Mouse (Mus musculus): ENCODE measurements around the gene Zdhhc17. TPM values are rescaled to one million over a fixed set of nuclear protein-coding genes. Genes with fewer than 3 reads are reported as not detected.

Zdhhc17 gene
- polyA plus RNA-seq, 1 experiment from 2014 or later, result 27.0 TPM

DNA sequence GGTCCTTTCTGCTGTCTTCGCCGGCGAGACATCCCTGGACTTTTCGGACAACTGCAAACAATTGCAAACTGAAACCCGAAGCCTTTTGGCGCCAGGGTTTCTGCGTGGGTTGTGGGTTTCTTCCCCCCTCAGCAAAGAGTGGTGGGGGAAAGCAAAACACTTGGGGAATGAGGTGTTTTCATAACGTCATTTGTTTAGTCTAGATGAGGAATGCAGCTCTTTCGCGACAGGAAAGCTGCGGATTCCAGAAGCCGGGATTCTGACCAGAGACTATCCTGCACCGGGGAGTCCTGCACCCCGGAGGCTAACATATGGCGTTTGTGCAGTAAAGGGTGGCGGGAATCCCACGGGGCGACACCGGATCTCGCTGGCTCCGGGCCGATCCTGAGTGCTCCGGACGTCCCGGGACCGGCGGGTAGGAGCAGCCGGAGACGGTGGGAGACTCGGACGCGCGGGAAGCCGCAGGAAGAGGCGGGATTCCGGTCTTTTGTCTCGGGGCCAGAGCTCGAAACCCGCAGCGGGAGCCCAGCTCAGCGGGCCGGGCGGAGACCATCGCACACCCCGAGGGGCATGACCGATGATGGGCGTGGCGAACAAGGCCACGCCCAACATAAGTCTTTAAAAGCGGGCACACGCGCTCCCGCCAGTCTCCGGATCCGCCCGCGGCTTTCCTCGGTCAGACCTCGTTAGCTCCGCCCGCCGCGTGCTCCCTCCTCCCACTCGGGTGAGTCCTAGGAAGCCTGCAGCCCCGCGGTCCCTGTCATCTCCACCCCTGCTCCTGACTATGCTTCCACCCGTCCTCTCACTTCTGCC is 90.2 kb downstream of the Zdhhc17 start, which contains the start of gene Csrp2:
Gene Csrp2, plus strand, starts transcription at position 259 of the 813 bp plus-strand sequence.
- Histone ChIP-seq H3K9me3 (ENCODE audit: low read depth, low read length) (no peaks in the 10 kb centered on the region), H3K27ac (ENCODE audit: low read depth) (peak within 1 kb of the TSS; percentile 97), H3K4me2 (peak within 1 kb of the TSS; percentile 88), H3K27me3 (ENCODE audit: insufficient read depth, low read length) (no peaks in the 10 kb centered on the region), H3K4me1 (ENCODE audit: insufficient read depth) (0 out of 2 replicates have a peak, but pooled peaks cover 9% of the 10 kb centered on the region), H3K9ac (peak within 1 kb of the TSS; percentile 73), H3K4me3 (ENCODE audit: low read depth, low read length) (peak within 1 kb of the TSS; percentile 67), H3K36me3 (ENCODE audit: insufficient read depth) (no peaks in the 10 kb centered on the region)
- peak; percentile 99 for DNase-seq
- peak; percentile 95 for ATAC-seq (ENCODE audit: insufficient read depth)
- WGBS, result under 1% methylated on average over 67 of the region's 67 CpGs
- TF ChIP-seq CTCF (IDR thresholded peaks at IDR 0.05; ENCODE audit: low read depth), result no peak

DNA sequence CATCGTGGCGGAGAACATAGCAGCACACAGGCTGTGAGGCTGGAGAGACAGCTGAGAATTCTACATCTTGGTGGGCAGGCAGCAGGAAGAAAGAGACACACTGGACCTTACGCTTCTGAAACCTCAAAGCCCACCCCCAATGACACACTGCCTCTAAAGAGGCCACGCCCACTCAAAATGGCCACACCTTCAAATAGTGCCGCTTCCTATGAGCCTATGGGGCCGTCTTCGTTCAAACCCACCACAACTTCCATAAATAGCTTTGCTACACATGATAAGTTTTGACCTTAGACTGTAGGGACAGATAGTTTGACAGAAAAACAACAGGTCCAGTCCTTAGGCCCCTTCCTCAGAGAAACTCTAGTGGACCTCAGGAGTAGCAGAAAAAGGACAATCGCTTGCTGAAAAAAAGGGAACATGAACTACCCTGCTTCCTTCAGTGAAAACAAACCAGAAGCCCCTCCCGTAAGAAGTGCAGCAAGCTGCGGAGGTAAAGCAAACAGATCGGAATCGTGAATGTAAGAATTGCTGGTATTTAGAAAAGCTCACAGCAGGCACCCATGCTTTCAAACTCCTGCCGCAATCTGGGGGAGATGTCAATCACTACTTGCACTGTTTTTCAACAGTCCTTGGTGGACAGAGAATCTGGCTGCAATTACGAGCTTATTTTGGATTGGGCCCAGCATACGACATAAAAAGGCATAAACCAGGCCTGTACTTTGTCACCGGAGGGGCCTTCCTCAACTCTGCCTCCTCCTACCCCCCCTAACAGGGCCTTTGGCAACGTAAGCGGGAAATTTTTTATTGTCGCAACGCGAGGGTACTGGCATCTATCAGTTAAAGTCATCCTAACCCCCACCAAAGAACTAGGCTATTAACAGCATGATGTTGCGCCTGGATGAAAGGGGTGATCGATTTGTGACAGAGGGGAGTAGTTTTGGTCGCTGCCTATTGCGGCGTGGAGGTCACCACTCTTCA is 91.2 kb downstream of the Zdhhc17 start:
- DNase-seq (peak; percentile 71), ATAC-seq (ENCODE audit: insufficient read depth) (no peak)
- Histone ChIP-seq H3K27me3 (ENCODE audit: insufficient read depth, low read length) (no peaks in the 10 kb centered on the region), H3K4me2 (peak overlapping the region; percentile 88), H3K4me3 (ENCODE audit: low read depth, low read length) (peak overlapping the region; percentile 67), H3K9ac (peak overlapping the region; percentile 73; the same call in 1 of the 2 replicates), H3K36me3 (ENCODE audit: insufficient read depth) (no peaks in the 10 kb centered on the region), H3K9me3 (ENCODE audit: low read depth, low read length) (no peaks in the 10 kb centered on the region), H3K27ac (ENCODE audit: low read depth) (peak overlapping the region; percentile 97), H3K4me1 (ENCODE audit: insufficient read depth) (0 out of 2 replicates have a peak, but pooled peaks cover 9% of the 10 kb centered on the region)
- no peak for TF ChIP-seq CTCF (IDR thresholded peaks at IDR 0.05; ENCODE audit: low read depth)
- WGBS, result 17% methylated on average over 26 of the region's 26 CpGs

DNA sequence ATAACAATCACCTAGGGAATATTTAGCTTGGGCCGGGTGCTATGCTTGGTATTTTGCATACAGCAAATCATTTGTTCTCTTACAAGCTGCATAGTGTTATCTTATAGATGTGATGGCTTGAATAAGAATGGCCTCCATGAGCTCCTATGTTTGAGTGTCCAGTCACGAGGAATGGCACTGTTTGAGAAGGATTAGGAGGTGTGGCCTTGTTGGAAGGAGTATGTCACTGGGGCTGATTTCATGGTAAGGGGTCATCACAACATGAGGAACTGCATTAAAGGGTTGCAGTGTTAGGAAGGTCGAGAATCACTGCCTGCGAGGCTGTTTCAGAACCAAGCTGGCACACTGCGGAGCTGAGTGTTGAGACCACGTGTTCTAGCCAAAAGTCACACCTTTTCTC is 92.4 kb downstream of the Zdhhc17 start:
- Histone ChIP-seq H3K27ac (ENCODE audit: low read depth) (no peak overlapping the region), H3K4me2 (no peak overlapping the region), H3K27me3 (ENCODE audit: insufficient read depth, low read length) (no peaks in the 10 kb centered on the region), H3K4me1 (ENCODE audit: insufficient read depth) (0 out of 2 replicates have a peak, but pooled peaks cover 6% of the 10 kb centered on the region), H3K36me3 (ENCODE audit: insufficient read depth) (no peaks in the 10 kb centered on the region), H3K4me3 (ENCODE audit: low read depth, low read length) (no peak overlapping the region), H3K9me3 (ENCODE audit: low read depth, low read length) (no peaks in the 10 kb centered on the region), H3K9ac (no peak overlapping the region)
- TF ChIP-seq CTCF (IDR thresholded peaks at IDR 0.05; ENCODE audit: low read depth), result no peak
- 97% methylated on average over 6 of the region's 6 CpGs for WGBS
- ATAC-seq (ENCODE audit: insufficient read depth) (no peak), DNase-seq (no peak)

DNA sequence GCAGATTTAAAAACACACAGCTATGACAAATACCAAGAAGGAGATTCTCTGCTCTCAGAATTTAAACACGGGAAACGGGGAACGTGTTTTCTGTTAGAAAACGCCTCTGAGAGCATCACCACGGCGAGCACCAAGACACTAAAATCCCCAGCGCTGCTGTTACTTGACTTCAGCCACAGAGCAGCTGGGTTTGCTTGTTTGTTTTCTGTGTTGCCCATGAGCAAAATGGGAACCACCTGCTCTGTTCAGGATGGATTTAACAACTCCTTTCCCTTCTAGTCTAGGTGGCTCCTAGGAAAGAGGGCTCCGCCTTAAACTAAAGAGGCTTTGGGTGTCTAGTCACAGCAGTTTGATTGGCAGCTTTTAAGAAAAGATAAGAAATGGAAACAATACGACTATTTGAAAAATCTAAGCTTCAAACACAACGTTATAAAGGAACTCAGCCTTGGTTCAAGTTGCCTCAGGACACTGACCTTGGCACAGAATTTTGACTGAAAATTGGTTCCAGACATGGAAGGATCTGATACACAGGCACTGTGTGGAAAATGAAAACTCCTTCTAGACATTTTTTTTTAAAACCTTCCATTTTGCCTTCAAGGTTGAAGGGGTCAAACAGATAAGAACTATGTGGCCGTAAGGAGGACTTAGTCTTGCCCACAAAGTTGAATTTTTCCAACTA is 93.1 kb downstream of the Zdhhc17 start:
- no peak for ATAC-seq (ENCODE audit: insufficient read depth)
- no peak for DNase-seq

GRCm38 (mm10) chr10:110903862-110904261 is 106.1 kb downstream of the Zdhhc17 start:
- no peak for ATAC-seq (ENCODE audit: insufficient read depth)
- TF ChIP-seq CTCF (IDR thresholded peaks at IDR 0.05; ENCODE audit: low read depth), result no peak
- Histone ChIP-seq H3K4me1 (ENCODE audit: insufficient read depth) (peaks cover 7% of the 10 kb centered on the region), H3K27ac (ENCODE audit: low read depth) (no peak overlapping the region), H3K9me3 (ENCODE audit: low read depth, low read length) (no peaks in the 10 kb centered on the region), H3K9ac (no peak overlapping the region), H3K36me3 (ENCODE audit: insufficient read depth) (no peaks in the 10 kb centered on the region), H3K27me3 (ENCODE audit: insufficient read depth, low read length) (no peaks in the 10 kb centered on the region), H3K4me3 (ENCODE audit: low read depth, low read length) (no peak overlapping the region), H3K4me2 (no peak overlapping the region)
- no peak for DNase-seq
- 95% methylated on average over 3 of the region's 3 CpGs for WGBS

More for the DNA sequence above, 93.1 kb downstream of the Zdhhc17 start:
- H3K9me3 ChIP-seq (ENCODE audit: low read depth, low read length), result no peaks in the 10 kb centered on the region
- H3K36me3 ChIP-seq (ENCODE audit: insufficient read depth), result no peaks in the 10 kb centered on the region
- H3K27me3 ChIP-seq (ENCODE audit: insufficient read depth, low read length), result no peaks in the 10 kb centered on the region
- no peak for TF ChIP-seq CTCF (IDR thresholded peaks at IDR 0.05; ENCODE audit: low read depth)
- H3K27ac ChIP-seq (ENCODE audit: low read depth), result no peak overlapping the region
- 51% methylated on average over 11 of the region's 11 CpGs for WGBS
- H3K4me2 ChIP-seq, result no peak overlapping the region
- H3K4me3 ChIP-seq (ENCODE audit: low read depth, low read length), result no peak overlapping the region
- H3K9ac ChIP-seq, result no peak overlapping the region
- 0 out of 2 replicates have a peak, but pooled peaks cover 3% of the 10 kb centered on the region for H3K4me1 ChIP-seq (ENCODE audit: insufficient read depth)

DNA sequence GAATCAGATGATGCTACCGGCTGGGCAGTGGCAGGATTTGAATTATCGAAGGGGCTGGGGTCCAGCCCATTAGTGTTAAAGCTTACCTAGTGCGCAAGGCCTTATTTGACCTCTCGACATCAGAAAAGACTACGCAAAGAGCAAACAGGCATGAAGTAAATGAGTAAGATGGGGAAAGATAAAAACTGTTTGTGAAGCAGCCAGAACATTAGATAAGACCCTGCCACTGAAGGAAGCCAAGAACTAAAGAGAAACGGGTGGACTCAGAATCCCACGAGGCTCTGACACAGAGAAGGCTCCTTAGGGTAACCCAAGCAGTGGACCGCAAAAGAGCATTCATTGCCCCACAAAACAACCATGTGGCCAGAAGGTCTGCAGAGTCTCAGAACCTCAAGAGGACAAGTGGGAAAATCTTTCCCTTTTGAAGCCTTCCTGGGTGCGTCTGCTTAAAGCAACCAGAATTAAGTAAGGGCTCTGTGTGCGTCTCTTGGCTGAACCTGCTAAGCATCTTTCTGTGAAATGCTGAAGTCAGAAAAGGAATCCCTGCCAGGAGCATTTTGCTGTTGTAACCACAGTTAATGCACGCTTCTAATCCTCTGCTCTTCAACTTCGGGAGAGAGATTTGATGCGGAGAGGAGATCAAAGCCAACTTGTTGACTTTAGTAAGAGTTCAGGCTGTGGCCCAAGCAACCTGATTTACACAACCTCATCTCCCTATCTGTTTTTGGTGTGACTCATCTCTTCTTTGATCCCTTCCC is 110.0 kb downstream of the Zdhhc17 start:
- Histone ChIP-seq H3K9me3 (ENCODE audit: low read depth, low read length) (no peaks in the 10 kb centered on the region), H3K36me3 (ENCODE audit: insufficient read depth) (no peaks in the 10 kb centered on the region), H3K27ac (ENCODE audit: low read depth) (0 out of 2 replicates have a peak overlapping the region, but pooled peaks have one; percentile 12), H3K4me3 (ENCODE audit: low read depth, low read length) (no peak overlapping the region), H3K9ac (no peak overlapping the region), H3K27me3 (ENCODE audit: insufficient read depth, low read length) (no peaks in the 10 kb centered on the region), H3K4me1 (ENCODE audit: insufficient read depth) (peaks cover 7% of the 10 kb centered on the region), H3K4me2 (no peak overlapping the region)
- ATAC-seq (ENCODE audit: insufficient read depth) (no peak), DNase-seq (peak; percentile 54)
- no peak for TF ChIP-seq CTCF (IDR thresholded peaks at IDR 0.05; ENCODE audit: low read depth)
- 35% methylated on average over 13 of the region's 13 CpGs for WGBS

Other genes with a start within 250 kb of the Zdhhc17 start
- 154 and 172 TPM in 2 replicates for gene Csrp2, start 90.4 kb downstream of the Zdhhc17 start, polyA plus RNA-seq (2014; fragmentation: Nextera tagmentation; extraction: Ambion mirVana)
- 9.6 and 10.8 TPM in 2 replicates for gene Osbpl8, start 154.6 kb upstream of the Zdhhc17 start, polyA plus RNA-seq (2014; fragmentation: Nextera tagmentation; extraction: Ambion mirVana)

All from lung, embryonic 14.5 days (tissue).